Mouse (Mus musculus) E14TG2a.4 (cell line): ENCODE measurements around the gene Shbg.

ENCODE experiments used
- H3K27me3 ChIP-seq: 2 replicates; pipeline ENCODE4 v1.6.1; 2014; ENCODE audit warnings: low read length, control low read depth; ENCODE audit not compliant: insufficient read depth
- H3K36me3 ChIP-seq: 2 replicates; pipeline ENCODE4 v1.6.1; 2014; ENCODE audit warnings: low read length, control low read depth; ENCODE audit not compliant: insufficient read depth
- H3K4me1 ChIP-seq: replicated peaks from 2 replicates; pipeline ENCODE4 v1.6.1; 2014; ENCODE audit warnings: low read depth, low read length, control low read depth
- H3K4me3 ChIP-seq: replicated peaks from 2 replicates; pipeline ENCODE4 v1.5.1; 2014; ENCODE audit warnings: mild to moderate bottlenecking, low read length
- H3K9me3 ChIP-seq: 2 replicates; pipeline ENCODE4 v1.6.1; 2014; ENCODE audit warnings: low read length, control low read depth
- CTCF ChIP-seq: conservative IDR thresholded peaks from 2 replicates; pipeline ENCODE4 v1.5.1; 2014; ENCODE audit warnings: low read length
- NANOG ChIP-seq: IDR thresholded peaks from 2 replicates; pipeline ENCODE4 v1.6.1; 2014; ENCODE audit warnings: borderline replicate concordance, low read length, mixed read lengths
- POU5F1 ChIP-seq: IDR thresholded peaks from 2 replicates; pipeline ENCODE4 v1.6.1; 2014; ENCODE audit warnings: low read length, borderline replicate concordance

The Shbg gene

DNA sequence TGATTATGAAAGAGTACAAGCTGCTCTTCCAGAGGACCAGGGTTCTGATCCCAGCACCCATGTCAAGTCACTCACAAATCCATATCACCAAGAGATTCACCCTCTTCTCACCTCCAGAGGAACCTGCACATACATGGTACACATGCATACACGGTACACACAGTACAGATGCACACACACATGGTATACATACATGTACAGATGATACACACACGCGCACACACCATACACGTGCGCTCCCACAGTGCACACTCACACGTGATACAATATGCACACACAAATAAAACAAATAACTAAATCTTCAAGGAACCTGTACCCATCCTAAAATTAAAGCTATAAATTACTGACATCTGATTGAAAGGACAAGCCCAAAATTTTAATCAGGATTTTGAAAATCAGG is 22.9 kb downstream of the Shbg start:
- TF ChIP-seq NANOG: no peak
- no peak for TF ChIP-seq POU5F1
- TF ChIP-seq CTCF: no peak
- Histone ChIP-seq H3K9me3 (no peaks in the 10 kb centered on the region), H3K4me1 (peaks cover 55% of the 10 kb centered on the region), H3K27me3 (no peaks in the 10 kb centered on the region), H3K36me3 (peaks cover 45% of the 10 kb centered on the region), H3K4me3 (no peak overlapping the region)

DNA sequence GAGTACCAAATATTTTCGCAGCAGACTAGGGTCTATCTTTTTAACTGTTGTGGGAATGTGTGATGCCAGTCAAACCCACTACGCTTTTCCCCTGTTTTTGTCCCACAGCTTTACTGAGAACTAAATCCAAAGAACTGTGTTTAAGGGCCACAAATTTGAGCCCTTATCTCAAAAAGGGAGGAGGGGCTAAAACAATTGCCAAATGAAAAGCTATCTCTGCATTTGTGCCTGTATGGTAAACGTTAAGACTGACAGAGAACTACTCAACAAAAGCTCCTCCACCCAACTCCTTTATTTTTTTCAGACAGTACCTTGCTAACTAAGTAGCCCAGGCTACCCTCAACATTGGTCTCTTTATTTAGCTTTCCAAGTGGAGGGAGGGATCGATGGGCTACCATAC is 24.9 kb downstream of the Shbg start:
- Histone ChIP-seq H3K36me3 (peaks cover 66% of the 10 kb centered on the region), H3K9me3 (no peaks in the 10 kb centered on the region), H3K4me3 (no peak overlapping the region), H3K4me1 (peaks cover 58% of the 10 kb centered on the region), H3K27me3 (no peaks in the 10 kb centered on the region)
- TF ChIP-seq CTCF: no peak

DNA sequence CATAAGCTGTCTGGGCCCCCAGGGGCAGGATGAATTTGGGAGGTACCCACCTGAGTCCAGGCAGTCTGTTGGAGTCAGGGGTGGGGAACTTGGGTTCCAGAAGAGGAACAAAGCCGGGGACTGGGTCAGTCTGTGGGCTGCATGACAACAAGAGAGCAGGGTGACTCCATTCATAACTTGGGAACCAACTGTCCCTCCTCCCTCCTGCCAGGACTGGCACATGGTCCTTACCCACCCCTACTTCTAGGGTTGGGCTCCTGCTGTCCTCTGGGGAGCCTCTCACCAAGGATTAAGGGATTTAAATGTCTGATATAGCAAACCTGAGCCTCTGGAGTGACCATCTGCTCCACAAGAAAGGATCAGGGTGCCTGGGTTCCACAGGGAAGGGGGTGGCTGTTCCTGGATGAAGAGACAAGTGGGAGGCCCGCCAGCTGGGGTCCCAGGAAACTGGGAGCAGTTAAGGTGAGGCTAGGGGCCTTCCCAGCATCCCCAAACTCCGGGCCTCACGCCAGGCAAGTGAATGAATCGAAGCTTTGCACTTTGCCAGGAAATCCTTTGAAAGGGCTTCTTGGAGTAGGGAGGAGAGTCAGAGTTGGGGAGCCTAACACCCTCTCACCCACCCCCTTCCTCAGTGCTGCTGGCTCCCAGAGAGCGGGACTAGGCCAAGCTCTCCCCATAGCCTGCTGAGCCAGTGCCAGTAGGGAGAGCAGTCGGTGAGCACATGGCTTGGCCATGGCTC is 25.6 kb downstream of the Shbg start:
- TF ChIP-seq NANOG (no peak), CTCF (no peak), POU5F1 (no peak)
- H3K4me3 ChIP-seq: no peak overlapping the region
- H3K9me3 ChIP-seq: no peaks in the 10 kb centered on the region
- H3K36me3 ChIP-seq: peaks cover 73% of the 10 kb centered on the region
- H3K4me1 ChIP-seq: peaks cover 63% of the 10 kb centered on the region
- H3K27me3 ChIP-seq: no peaks in the 10 kb centered on the region

DNA sequence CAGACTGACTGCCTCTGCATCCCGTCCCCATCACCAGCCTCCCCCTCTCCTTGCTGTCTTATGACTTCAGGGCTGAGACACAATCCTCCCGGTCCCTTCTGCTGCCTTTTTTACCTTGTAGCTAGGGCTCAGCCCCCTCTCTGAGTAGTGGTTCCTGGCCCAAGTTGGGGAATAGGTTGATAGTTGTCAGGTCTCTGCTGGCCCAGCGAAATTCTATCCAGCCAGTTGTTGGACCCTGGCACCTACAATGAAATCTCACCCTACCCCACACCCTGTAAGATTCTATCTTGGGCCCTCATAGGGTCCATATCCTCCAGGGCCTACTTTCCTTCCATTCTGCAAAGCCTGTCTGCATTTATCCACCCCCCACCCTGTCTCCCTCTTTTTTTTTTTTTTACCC is 26.3 kb downstream of the Shbg start:
- Histone ChIP-seq H3K4me3 (no peak overlapping the region; the same call in 1 of the 2 replicates), H3K9me3 (no peaks in the 10 kb centered on the region), H3K4me1 (peaks cover 69% of the 10 kb centered on the region), H3K36me3 (peaks cover 80% of the 10 kb centered on the region), H3K27me3 (no peaks in the 10 kb centered on the region)
- TF ChIP-seq POU5F1 (no peak), CTCF (no peak), NANOG (no peak)

DNA sequence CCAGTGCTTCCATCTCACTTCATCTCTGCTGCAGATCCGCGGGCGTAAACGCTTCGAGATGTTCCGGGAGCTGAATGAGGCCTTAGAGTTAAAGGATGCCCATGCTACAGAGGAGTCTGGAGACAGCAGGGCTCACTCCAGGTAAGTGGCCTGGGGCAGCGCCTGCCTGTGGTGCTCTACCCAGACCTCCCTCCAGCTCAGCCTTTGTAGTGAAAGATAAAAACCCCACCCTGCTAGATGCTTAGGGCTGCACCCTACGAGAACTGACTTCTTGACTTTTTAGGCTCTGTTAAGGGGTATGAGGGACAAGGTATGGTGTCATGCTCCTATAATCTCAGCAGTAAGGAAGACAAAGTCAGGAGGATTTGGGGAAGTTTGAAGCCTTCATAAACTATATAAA is 27.1 kb downstream of the Shbg start:
- no peak overlapping the region for H3K4me3 ChIP-seq
- no peaks in the 10 kb centered on the region for H3K27me3 ChIP-seq
- H3K4me1 ChIP-seq: peaks cover 77% of the 10 kb centered on the region
- no peak for TF ChIP-seq POU5F1
- no peak for TF ChIP-seq CTCF
- TF ChIP-seq NANOG: no peak
- H3K9me3 ChIP-seq: no peaks in the 10 kb centered on the region
- peaks cover 88% of the 10 kb centered on the region for H3K36me3 ChIP-seq

DNA sequence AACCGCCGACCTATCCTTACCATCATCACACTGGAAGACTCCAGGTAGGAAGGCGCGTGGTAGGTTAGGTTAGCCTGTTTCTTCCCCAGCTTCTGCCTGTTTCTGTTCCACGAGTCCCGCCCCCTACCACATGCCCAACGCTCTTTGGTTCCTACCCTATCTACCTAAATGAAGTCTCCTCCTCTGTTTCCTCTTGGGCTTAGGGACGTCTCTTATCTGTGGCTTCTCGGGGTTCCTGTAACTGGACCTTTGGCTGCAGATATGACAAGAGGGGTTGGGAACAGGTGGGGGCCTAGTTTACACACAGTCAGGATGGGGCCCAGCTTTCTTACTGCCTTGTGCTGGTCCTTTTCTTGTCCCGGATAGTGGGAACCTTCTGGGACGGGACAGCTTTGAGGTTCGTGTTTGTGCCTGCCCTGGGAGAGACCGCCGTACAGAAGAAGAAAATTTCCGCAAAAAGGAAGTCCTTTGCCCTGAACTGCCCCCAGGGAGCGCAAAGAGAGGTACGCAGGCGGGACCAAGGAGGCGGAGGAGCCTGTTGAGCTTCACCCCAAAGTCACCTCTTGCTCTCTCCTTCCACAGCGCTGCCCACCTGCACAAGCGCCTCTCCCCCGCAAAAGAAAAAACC is 28.4 kb downstream of the Shbg start:
- 0 out of 2 replicates have a peak overlapping the region, but pooled peaks have one; percentile 1 for H3K4me3 ChIP-seq
- H3K9me3 ChIP-seq: no peaks in the 10 kb centered on the region
- no peak for TF ChIP-seq CTCF
- no peak for TF ChIP-seq NANOG
- no peak for TF ChIP-seq POU5F1
- peaks cover 90% of the 10 kb centered on the region for H3K4me1 ChIP-seq
- peaks cover 98% of the 10 kb centered on the region for H3K36me3 ChIP-seq
- no peaks in the 10 kb centered on the region for H3K27me3 ChIP-seq

DNA sequence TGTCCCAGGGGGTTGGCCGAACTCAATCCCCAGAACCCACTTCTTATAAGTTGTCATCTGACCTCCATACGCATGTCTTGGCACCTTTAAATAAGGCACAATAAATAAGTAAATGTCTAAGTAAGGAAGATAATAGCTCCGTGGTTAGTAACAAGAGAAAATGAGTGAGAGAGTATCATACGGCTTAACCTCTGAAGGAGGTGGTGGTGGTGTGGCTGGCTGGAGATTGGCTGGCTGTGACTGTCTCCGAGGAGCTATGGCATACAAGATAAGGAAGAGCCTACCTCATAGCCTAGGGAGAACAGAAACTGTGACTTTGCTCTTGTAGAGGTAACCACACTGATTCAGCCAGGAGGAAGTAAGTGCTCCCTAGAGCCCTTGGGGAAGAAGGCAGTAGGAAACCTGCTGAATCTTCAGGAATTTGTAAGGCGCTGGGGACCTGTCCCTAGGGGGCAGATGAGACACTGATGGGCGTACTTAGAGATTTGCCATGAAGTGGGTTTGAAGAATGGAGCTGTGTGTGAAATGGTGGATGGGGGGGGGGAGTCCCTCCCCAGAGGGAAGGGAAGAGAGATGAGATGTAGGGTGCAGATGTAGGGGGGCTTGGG is 31.9 kb downstream of the Shbg start:
- Histone ChIP-seq H3K36me3 (peaks cover 86% of the 10 kb centered on the region), H3K4me3 (peak overlapping the region; percentile 21; the same call in 1 of the 2 replicates), H3K27me3 (no peaks in the 10 kb centered on the region), H3K9me3 (no peaks in the 10 kb centered on the region), H3K4me1 (peaks cover 86% of the 10 kb centered on the region)
- TF ChIP-seq POU5F1 (no peak), CTCF (no peak; the same call in 1 of the 2 replicates), NANOG (no peak)

DNA sequence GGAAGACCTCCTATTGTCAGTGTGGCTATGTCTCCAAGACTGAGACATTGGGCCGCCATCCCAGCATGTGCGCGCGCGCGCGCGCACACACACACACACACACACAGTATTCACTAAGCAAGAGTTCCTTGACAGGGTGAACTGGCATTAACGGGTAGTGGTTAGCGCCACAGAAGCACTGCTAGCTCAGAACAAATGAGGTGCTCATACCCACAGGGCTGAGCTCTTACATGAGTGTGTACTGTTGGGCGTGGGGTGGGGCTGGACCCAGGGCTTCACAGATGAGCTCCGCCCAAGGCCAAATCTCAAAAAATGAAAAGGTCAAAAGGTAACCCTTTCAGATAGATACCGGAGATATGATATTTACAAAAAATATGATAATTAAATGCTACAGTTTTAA is 32.8 kb downstream of the Shbg start:
- no peaks in the 10 kb centered on the region for H3K9me3 ChIP-seq
- H3K4me1 ChIP-seq: peaks cover 77% of the 10 kb centered on the region
- peaks cover 77% of the 10 kb centered on the region for H3K36me3 ChIP-seq
- peak overlapping the region; percentile 98 for H3K4me3 ChIP-seq
- no peaks in the 10 kb centered on the region for H3K27me3 ChIP-seq
- TF ChIP-seq NANOG (no peak), CTCF (no peak), POU5F1 (no peak)

DNA sequence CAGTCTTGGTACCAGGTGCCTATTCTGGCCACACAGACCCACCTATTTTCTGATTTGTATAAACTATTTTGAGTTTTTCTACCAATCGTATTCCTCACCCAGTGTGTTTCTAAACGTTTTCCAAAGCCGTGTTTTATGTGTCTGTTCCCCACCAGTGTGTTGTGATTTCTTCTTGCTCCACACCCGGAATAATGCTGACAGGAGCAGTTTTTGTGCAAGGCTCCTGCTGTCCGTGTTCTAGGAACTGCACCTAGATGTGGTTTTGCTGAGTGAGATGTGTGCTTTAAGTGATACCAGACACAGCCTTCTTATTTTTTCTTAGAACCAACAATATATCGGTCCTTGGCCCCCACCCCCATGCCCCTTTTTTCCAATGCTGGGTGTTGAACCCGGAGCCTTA is 33.7 kb downstream of the Shbg start:
- Histone ChIP-seq H3K4me3 (peak overlapping the region; percentile 98), H3K9me3 (no peaks in the 10 kb centered on the region), H3K27me3 (no peaks in the 10 kb centered on the region), H3K36me3 (peaks cover 68% of the 10 kb centered on the region), H3K4me1 (peaks cover 74% of the 10 kb centered on the region)
- TF ChIP-seq NANOG: no peak
- TF ChIP-seq CTCF: no peak
- TF ChIP-seq POU5F1: no peak
